Mouse (Mus musculus) midbrain, embryonic 14.5 days (tissue): ENCODE data around the gene Thsd7a. TPM values are rescaled to one million over a fixed set of nuclear protein-coding genes. Genes with fewer than 3 reads are reported as not detected.

Source experiments
- ATAC-seq: fragments of 200-750 bp; cut with Nextera tagmentation; 2 replicates; pipeline ENCODE4 v1.8.0; 2017; ENCODE audit warnings: moderate number of reproducible peaks, moderate library complexity; ENCODE audit not compliant: low FRiP score, low TSS enrichment
- DNase-seq: peaks from one replicate; pipeline ENCODE4 v3.0.0-alpha.2; 2015
- H3K27ac ChIP-seq: fragments of 300-500 bp; sonication (generic); replicated peaks from 2 replicates; pipeline ENCODE4 v1.5.1; 2014; ENCODE audit warnings: mild to moderate bottlenecking, low read depth, low read length, moderate library complexity
- H3K27me3 ChIP-seq: fragments of 300-500 bp; sonication (generic); 2 replicates; pipeline ENCODE4 v1.6.1; 2014; ENCODE audit warnings: low read length, control low read depth, mixed read lengths; ENCODE audit not compliant: control insufficient read depth, insufficient read depth
- H3K36me3 ChIP-seq: fragments of 300-500 bp; sonication (generic); 2 replicates; pipeline ENCODE4 v1.6.1; 2014; ENCODE audit warnings: low read length, control low read depth; ENCODE audit not compliant: control insufficient read depth, insufficient read depth
- H3K4me1 ChIP-seq: fragments of 300-500 bp; sonication (generic); 2 replicates; pipeline ENCODE4 v1.6.1; 2014; ENCODE audit warnings: mild to moderate bottlenecking, antibody characterized with exemption, low read length, control low read depth; ENCODE audit not compliant: control insufficient read depth, insufficient read depth
- H3K4me2 ChIP-seq: fragments of 300-500 bp; sonication (generic); 2 replicates; pipeline ENCODE4 v1.6.1; 2014; ENCODE audit warnings: mild to moderate bottlenecking, low read length, moderate library complexity
- H3K4me3 ChIP-seq: fragments of 300-500 bp; sonication (generic); replicated peaks from 2 replicates; pipeline ENCODE4 v1.5.1; 2014; ENCODE audit warnings: low read depth, low read length
- H3K9ac ChIP-seq: fragments of 300-500 bp; sonication (generic); replicated peaks from 2 replicates; pipeline ENCODE4 v1.6.1; 2014; ENCODE audit warnings: mild to moderate bottlenecking, low read length, moderate library complexity
- H3K9me3 ChIP-seq: fragments of 300-500 bp; sonication (generic); 2 replicates; pipeline ENCODE4 v1.6.1; 2016; ENCODE audit warnings: low read length, control low read depth, mixed read lengths; ENCODE audit not compliant: control insufficient read depth
- whole genome bisulfite sequencing: fragments of 180-500 bp; shearing (Covaris S2); extraction: QIAGEN DNeasy Blood & Tissue Kit; methylation state at CpG from one replicate; pipeline ENCODE4 v1.1.7; 2014; 5-methylcytosine and 5-hydroxymethylcytosine counted together
- polyA plus RNA-seq: library from polyadenylated mRNA; unstranded; fragments of >200 nt; fragmentation: Nextera tagmentation; extraction: Ambion mirVana; gene quantifications from 2 replicates; pipeline ENCODE4 v1.2.1, GENCODE M21; 2014

The Thsd7a gene
- polyA plus RNA-seq, 1 experiment from 2014 or later: 47.6 TPM

- Histone ChIP-seq H3K4me1 (no peaks in the 10 kb centered on the region), H3K9me3 (no peaks in the 10 kb centered on the region), H3K4me2 (no peak overlapping the region), H3K4me3 (no peak overlapping the region), H3K36me3 (peaks cover 13% of the 10 kb centered on the region; the same call in 1 of the 2 replicates), H3K27ac (no peak overlapping the region), H3K27me3 (no peaks in the 10 kb centered on the region), H3K9ac (no peak overlapping the region)
- DNase-seq (peak; percentile 83), ATAC-seq (no peak)
- 67% methylated on average over 7 of the region's 7 CpGs for WGBS
These were observed 433.9 kb downstream of the Thsd7a start for GRCm38 (mm10) chr6:12315070-12315909.

- H3K4me2 ChIP-seq: no peak overlapping the region
- no peak overlapping the region for H3K9ac ChIP-seq
- ATAC-seq: no peak
- no peaks in the 10 kb centered on the region for H3K36me3 ChIP-seq
- H3K4me1 ChIP-seq: no peaks in the 10 kb centered on the region
- no peaks in the 10 kb centered on the region for H3K27me3 ChIP-seq
- H3K4me3 ChIP-seq: no peak overlapping the region
- peak; percentile 29 for DNase-seq
- 73% methylated on average over 2 of the region's 2 CpGs for WGBS
- H3K9me3 ChIP-seq: peaks cover 5% of the 10 kb centered on the region
- no peak overlapping the region for H3K27ac ChIP-seq
These were observed 441.7 kb downstream of the Thsd7a start for GRCm38 (mm10) chr6:12307502-12307901.

GRCm38 (mm10) chr6:12262641-12263400 is 486.4 kb downstream of the Thsd7a start:
- 86% methylated on average over 15 of the region's 15 CpGs for WGBS

More at GRCm38 (mm10) chr6:12262641-12263400, 486.4 kb downstream of the Thsd7a start:
- H3K36me3 ChIP-seq: no peaks in the 10 kb centered on the region
- no peak overlapping the region for H3K4me3 ChIP-seq
- ATAC-seq: no peak
- H3K27ac ChIP-seq: no peak overlapping the region
- H3K9ac ChIP-seq: no peak overlapping the region
- no peak overlapping the region for H3K4me2 ChIP-seq
- H3K4me1 ChIP-seq: peaks cover 20% of the 10 kb centered on the region
- no peaks in the 10 kb centered on the region for H3K27me3 ChIP-seq
- no peak for DNase-seq
- H3K9me3 ChIP-seq: no peaks in the 10 kb centered on the region
